Mouse (Mus musculus) hindbrain, postnatal 0 days (tissue): ENCODE measurements around the gene Olfr1261. TPM values are rescaled to one million over a fixed set of nuclear protein-coding genes. Genes with fewer than 3 reads are reported as not detected.
A peak's percentile ranks its signal among the peaks of the same experiment; 100 is the strongest.

ENCODE experiments used
- ATAC-seq: fragments of 200-750 bp; cut with Nextera tagmentation; 2 replicates; pipeline ENCODE4 v1.8.0; 2017; ENCODE audit warnings: mild to moderate bottlenecking, moderate TSS enrichment, moderate library complexity
- DNase-seq: peaks from one replicate; pipeline ENCODE4 v3.0.0-alpha.2; 2015; ENCODE audit warnings: low spot score
- H3K27ac ChIP-seq: fragments of 300-500 bp; sonication (generic); 2 replicates; pipeline ENCODE4 v1.5.1; 2014; ENCODE audit warnings: mild to moderate bottlenecking
- H3K27me3 ChIP-seq: fragments of 300-500 bp; sonication (generic); 2 replicates; pipeline ENCODE4 v1.6.1; 2014; ENCODE audit warnings: low read length, mixed read lengths; ENCODE audit not compliant: insufficient read depth
- H3K36me3 ChIP-seq: fragments of 300-500 bp; sonication (generic); 2 replicates; pipeline ENCODE4 v1.6.1; 2014; ENCODE audit warnings: low read length, mixed read lengths; ENCODE audit not compliant: insufficient read depth
- H3K4me1 ChIP-seq: fragments of 300-500 bp; sonication (generic); 2 replicates; pipeline ENCODE4 v1.6.1; 2014; ENCODE audit warnings: antibody characterized with exemption, low read length, mixed read lengths; ENCODE audit not compliant: insufficient read depth
- H3K4me2 ChIP-seq: fragments of 300-500 bp; sonication (generic); 2 replicates; pipeline ENCODE4 v1.6.1; 2014; ENCODE audit warnings: low read depth, mild to moderate bottlenecking, low read length, moderate library complexity, mixed read lengths
- H3K4me3 ChIP-seq: fragments of 300-500 bp; sonication (generic); 2 replicates; pipeline ENCODE4 v1.5.1; 2014; ENCODE audit warnings: low read length
- H3K9ac ChIP-seq: fragments of 300-500 bp; sonication (generic); replicated peaks from 2 replicates; pipeline ENCODE4 v1.6.1; 2014; ENCODE audit warnings: mild to moderate bottlenecking, low read length, moderate library complexity, mixed read lengths
- H3K9me3 ChIP-seq: fragments of 300-500 bp; sonication (generic); 2 replicates; pipeline ENCODE4 v1.6.1; 2016; ENCODE audit warnings: low read length, mixed read lengths
- CTCF ChIP-seq: IDR thresholded peaks from 2 replicates; pipeline ENCODE4 v1.5.1; 2016; ENCODE audit warnings: antibody characterized with exemption, control low read depth, low read depth
- WGBS: fragments of 180-500 bp; shearing (Covaris S2); extraction: QIAGEN DNeasy Blood & Tissue Kit; methylation state at CpG from one replicate; pipeline ENCODE4 v1.1.7; 2014; 5-methylcytosine and 5-hydroxymethylcytosine counted together
- polyA plus RNA-seq: library from polyadenylated mRNA; unstranded; fragments of >200 nt; fragmentation: Nextera tagmentation; extraction: Ambion mirVana; gene quantifications from 2 replicates; pipeline ENCODE4 v1.2.1, GENCODE M21; 2015
- total RNA-seq: library from RNA; depleted of rRNA; stranded (reverse); fragments of >200 nt; gene quantifications from 2 replicates; pipeline ENCODE4 v1.2.3, GENCODE M21; 2014; rRNA removed

The Olfr1261 gene
- total RNA-seq (not detected in 2 replicates), polyA plus RNA-seq (not detected in 2 replicates)

DNA sequence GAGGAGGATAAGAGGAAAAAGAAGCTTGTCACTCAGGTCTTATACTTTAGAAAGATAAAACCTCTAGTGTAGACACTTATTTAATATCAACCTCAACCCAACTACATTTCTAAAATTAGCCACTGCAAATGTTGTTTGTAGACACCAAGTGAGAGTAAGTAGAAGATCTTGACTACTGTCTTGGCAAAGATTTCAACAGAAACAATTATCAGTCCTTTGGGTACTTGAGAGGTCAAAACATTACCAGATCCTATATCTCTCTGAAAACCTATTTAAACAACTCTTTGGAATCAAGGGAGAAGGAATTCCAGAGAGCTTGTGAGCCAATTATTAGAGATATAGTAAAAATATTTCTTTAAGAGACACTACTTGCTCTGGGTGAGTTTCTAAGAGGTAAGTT, at the start of gene Olfr1261:
Gene Olfr1261 (plus strand): TSS at position 301 of the 400 bp plus-strand sequence.
- no peak for DNase-seq
- Histone ChIP-seq H3K36me3 (no peaks in the 10 kb centered on the region), H3K9ac (no peak within 1 kb of the TSS), H3K9me3 (no peaks in the 10 kb centered on the region), H3K4me3 (no peak within 1 kb of the TSS), H3K27me3 (no peaks in the 10 kb centered on the region), H3K4me2 (no peak within 1 kb of the TSS), H3K4me1 (no peaks in the 10 kb centered on the region), H3K27ac (no peak within 1 kb of the TSS)
- no peak for ATAC-seq
- TF ChIP-seq CTCF, result no peak

DNA sequence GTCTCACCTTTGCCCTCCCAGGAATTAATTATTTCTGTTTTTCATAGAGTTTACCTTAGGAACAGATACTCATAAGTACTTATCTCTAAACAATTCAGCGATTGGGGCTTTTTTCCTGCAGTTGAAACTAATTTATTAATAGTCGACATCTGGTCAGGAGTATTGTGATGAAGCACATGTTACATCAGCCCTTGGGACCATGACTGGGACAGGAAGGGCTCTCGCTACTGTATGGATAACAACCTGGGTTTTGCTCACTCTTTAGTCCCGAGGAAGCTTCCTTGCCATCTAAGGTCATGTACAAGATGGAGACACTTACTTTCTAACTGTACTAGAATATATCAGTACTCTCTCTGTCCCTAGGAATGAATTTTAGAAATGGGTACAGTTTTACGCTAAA, 42.5 kb upstream of the Olfr1261 start, which contains the start of gene Olfr1259:
Gene Olfr1259 (minus strand): TSS at position 101 of the 400 bp plus-strand sequence.
- no peak for ATAC-seq
- H3K9ac ChIP-seq, result no peak within 1 kb of the TSS
- H3K4me2 ChIP-seq, result no peak within 1 kb of the TSS
- no peak within 1 kb of the TSS for H3K4me3 ChIP-seq
- H3K4me1 ChIP-seq, result no peaks in the 10 kb centered on the region
- H3K27me3 ChIP-seq, result no peaks in the 10 kb centered on the region
- no peaks in the 10 kb centered on the region for H3K9me3 ChIP-seq
- no peak for TF ChIP-seq CTCF
- DNase-seq, result no peak
- no peaks in the 10 kb centered on the region for H3K36me3 ChIP-seq
- no peak within 1 kb of the TSS for H3K27ac ChIP-seq
- WGBS, result 85% methylated on average over 5 of the region's 5 CpGs

DNA sequence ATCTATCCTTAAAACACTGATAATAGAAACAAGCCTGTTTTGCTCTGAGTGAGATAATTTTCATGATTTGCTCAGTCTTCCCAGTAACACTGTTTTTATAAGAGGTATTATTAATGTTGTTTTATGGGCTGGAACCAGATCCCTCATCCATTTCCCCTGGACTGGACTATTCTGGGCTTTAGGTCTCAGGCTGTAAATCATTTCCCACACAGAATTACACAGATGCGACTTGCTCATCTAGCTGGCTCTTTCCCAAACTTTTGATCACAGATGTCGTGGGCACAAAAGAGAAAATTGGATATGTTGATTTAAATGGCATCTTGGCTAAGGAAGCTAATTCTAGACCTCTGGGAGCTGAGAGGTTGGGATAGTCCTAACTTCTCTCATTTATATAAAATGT, 16.8 kb upstream of the Olfr1261 start, which contains the start of gene Olfr1260:
Gene Olfr1260 (plus strand): TSS at position 157 of the 400 bp plus-strand sequence.
- Histone ChIP-seq H3K27me3 (no peaks in the 10 kb centered on the region), H3K9ac (no peak within 1 kb of the TSS), H3K27ac (no peak within 1 kb of the TSS), H3K9me3 (no peaks in the 10 kb centered on the region), H3K4me1 (no peaks in the 10 kb centered on the region), H3K4me3 (no peak within 1 kb of the TSS), H3K4me2 (no peak within 1 kb of the TSS), H3K36me3 (no peaks in the 10 kb centered on the region)
- ATAC-seq (no peak), DNase-seq (peak; percentile 13)
- WGBS, result 45% methylated on average over 2 of the region's 2 CpGs
- TF ChIP-seq CTCF, result no peak

DNA sequence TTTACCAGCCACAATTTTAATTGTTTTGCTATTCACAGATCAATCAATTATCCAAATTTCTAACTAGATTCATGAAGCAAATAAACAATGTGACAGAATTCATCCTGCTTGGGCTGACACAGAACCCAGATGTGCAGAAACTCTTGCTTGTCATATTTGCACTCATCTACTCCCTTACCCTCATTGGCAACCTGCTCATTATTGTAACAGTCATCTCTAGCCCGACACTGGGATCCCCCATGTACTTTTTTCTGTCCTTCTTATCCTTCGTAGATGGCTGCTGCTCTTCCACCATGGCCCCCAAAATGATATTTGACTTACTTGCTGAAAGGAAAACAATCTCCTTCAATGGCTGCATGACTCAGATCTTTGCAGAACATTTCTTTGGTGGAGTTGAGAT, 13.3 kb upstream of the Olfr1261 start:
- Histone ChIP-seq H3K4me3 (no peak overlapping the region), H3K4me2 (no peak overlapping the region), H3K27me3 (no peaks in the 10 kb centered on the region), H3K9ac (no peak overlapping the region), H3K36me3 (no peaks in the 10 kb centered on the region), H3K4me1 (no peaks in the 10 kb centered on the region), H3K27ac (no peak overlapping the region), H3K9me3 (no peaks in the 10 kb centered on the region)
- DNase-seq (no peak), ATAC-seq (no peak)
- WGBS, result 83% methylated on average over 2 of the region's 2 CpGs
- no peak for TF ChIP-seq CTCF

DNA sequence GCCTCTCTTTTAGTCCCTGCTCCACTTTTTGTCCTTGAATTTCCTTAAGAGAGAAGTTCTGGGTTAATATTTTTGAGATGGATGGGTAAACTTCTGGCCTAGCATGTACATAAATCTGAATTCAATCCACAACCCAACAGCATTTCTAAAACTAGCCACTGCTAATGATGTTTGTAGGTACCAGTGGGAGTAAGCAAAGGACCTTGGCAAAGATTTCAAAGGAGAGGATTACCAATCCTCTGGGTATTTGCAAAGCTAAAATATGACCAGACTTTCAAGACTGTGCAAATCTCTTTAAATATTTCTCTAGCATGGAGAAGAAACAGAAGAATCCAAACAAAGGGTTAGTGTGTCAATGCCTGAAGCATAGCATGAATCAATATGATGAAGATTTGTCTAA, 8.8 kb downstream of the Olfr1261 start, which contains the start of gene Olfr1262:
Gene Olfr1262 (plus strand): TSS at position 301 of the 400 bp plus-strand sequence.
- H3K36me3 ChIP-seq, result no peaks in the 10 kb centered on the region
- H3K4me2 ChIP-seq, result no peak within 1 kb of the TSS
- ATAC-seq, result no peak
- H3K27me3 ChIP-seq, result no peaks in the 10 kb centered on the region
- H3K9ac ChIP-seq, result no peak within 1 kb of the TSS
- no peak within 1 kb of the TSS for H3K4me3 ChIP-seq
- TF ChIP-seq CTCF, result no peak
- no peak for DNase-seq
- no peaks in the 10 kb centered on the region for H3K4me1 ChIP-seq
- no peak within 1 kb of the TSS for H3K27ac ChIP-seq
- H3K9me3 ChIP-seq, result no peaks in the 10 kb centered on the region

DNA sequence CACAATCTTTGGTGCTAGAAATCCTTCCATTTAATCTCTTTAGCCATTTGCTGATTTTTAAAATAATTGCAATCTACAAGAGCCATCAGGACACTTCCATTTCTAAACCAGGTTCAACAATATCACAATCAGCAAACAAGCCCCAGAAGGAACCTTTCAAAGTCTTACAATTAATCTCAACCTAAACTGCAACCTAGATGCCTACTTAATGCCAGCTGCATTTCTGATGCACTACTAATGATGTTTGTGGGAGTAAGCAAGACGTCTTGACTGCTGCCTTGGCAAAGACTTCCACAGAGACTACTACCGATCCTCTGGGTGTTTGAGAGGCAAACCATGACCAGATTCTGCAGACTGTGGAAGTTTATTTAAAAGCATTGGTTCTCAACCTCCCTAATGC, 20.8 kb downstream of the Olfr1261 start, which contains the start of gene Olfr1263:
Gene Olfr1263 (plus strand): TSS at position 301 of the 400 bp plus-strand sequence.
- no peak for TF ChIP-seq CTCF
- ATAC-seq (no peak), DNase-seq (no peak)
- Histone ChIP-seq H3K27me3 (no peaks in the 10 kb centered on the region), H3K27ac (no peak within 1 kb of the TSS), H3K4me2 (no peak within 1 kb of the TSS), H3K4me1 (no peaks in the 10 kb centered on the region), H3K36me3 (no peaks in the 10 kb centered on the region), H3K9ac (no peak within 1 kb of the TSS), H3K9me3 (no peaks in the 10 kb centered on the region), H3K4me3 (no peak within 1 kb of the TSS)
- 81% methylated on average over 2 of the region's 2 CpGs for WGBS

DNA sequence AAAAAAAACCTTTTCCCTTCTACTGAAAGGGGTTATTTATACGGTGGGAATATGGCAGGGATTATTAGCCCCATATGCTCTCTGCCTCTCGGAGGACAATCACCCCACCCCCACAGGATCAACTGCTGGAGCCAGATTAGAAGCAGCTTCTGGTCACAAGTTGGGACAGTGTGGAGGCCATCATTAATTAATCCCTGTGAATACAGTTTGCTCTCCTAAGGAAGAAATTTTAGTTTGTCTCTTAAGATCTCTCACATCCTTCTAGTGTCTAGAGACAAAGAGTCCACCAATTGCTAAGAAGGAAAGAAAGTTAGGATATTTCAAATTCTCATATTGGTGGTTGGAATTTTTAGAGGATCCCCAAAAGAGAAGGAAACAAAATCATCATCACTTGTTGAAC, 34.5 kb downstream of the Olfr1261 start, which contains the start of gene Olfr1264:
Gene Olfr1264 (minus strand): TSS at position 101 of the 400 bp plus-strand sequence.
- H3K27ac ChIP-seq, result no peak within 1 kb of the TSS
- no peak within 1 kb of the TSS for H3K4me3 ChIP-seq
- no peaks in the 10 kb centered on the region for H3K27me3 ChIP-seq
- no peaks in the 10 kb centered on the region for H3K9me3 ChIP-seq
- H3K36me3 ChIP-seq, result no peaks in the 10 kb centered on the region
- 79% methylated on average over 2 of the region's 2 CpGs for WGBS
- H3K4me1 ChIP-seq, result no peaks in the 10 kb centered on the region
- no peak within 1 kb of the TSS for H3K4me2 ChIP-seq
- no peak for ATAC-seq
- no peak within 1 kb of the TSS for H3K9ac ChIP-seq
- DNase-seq, result no peak
- no peak for TF ChIP-seq CTCF
